Mouse (Mus musculus): ENCODE measurements around the gene Dtx1. TPM values are rescaled to one million over a fixed set of nuclear protein-coding genes. Genes with fewer than 3 reads are reported as not detected.

Dtx1 gene
- total and polyA plus RNA-seq, 3 experiments = 0.05 to 0.09 TPM; not detected in 1

DNA sequence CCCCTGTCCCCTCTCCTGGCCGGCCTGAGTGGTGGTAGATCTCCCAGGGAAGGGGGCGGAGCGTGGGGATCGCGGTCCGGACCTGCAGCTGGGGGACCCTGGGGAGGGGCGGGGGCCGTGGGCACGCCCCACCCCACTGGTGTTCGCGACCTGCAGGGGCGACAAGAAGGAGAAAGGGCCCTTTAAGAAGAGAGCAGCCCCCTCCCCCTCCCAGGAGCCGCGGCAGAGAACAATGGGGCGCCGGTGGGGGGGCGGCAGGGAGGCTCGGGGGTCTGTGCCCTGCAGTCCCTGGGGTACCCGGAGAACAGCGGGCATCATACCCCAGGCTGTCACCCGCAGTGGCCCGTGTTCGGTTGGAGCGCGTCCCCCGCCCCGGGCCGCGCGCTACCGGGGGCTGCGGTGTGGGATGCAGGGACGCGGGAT, 890 bp downstream of the Dtx1 start:
- ATAC-seq (ENCODE audit: extremely low read depth, insufficient number of reproducible peaks, low FRiP score, poor library complexity, severe bottlenecking) (no peak), DNase-seq (ENCODE audit: low spot score) (no peak)
- Histone ChIP-seq H3K4me3 (ENCODE audit: low read depth, low read length) (no peak overlapping the region), H3K9me3 (replicated peaks) (no peaks in the 10 kb centered on the region), H3K36me3 (replicated peaks) (no peaks in the 10 kb centered on the region), H3K27me3 (ENCODE audit: insufficient read depth, low read length) (peaks cover 67% of the 10 kb centered on the region), H3K4me1 (ENCODE audit: insufficient read depth, low read depth, low read length) (peaks cover 36% of the 10 kb centered on the region)
- TF ChIP-seq GATA1 (IDR thresholded peaks at IDR 0.05; ENCODE audit: borderline replicate concordance, low read length) (no peak), TAL1 (conservative IDR thresholded peaks at IDR 0.05; ENCODE audit: low read depth, low read length) (no peak), POLR2AphosphoS5 (IDR thresholded peaks at IDR 0.05; ENCODE audit: insufficient replicate concordance, low read depth, low read length) (no peak), CTCF (IDR thresholded peaks at IDR 0.05; ENCODE audit: low read depth, low read length) (no peak), GATA2 (IDR thresholded peaks at IDR 0.05; ENCODE audit: borderline replicate concordance, low read depth, low read length) (no peak)

DNA sequence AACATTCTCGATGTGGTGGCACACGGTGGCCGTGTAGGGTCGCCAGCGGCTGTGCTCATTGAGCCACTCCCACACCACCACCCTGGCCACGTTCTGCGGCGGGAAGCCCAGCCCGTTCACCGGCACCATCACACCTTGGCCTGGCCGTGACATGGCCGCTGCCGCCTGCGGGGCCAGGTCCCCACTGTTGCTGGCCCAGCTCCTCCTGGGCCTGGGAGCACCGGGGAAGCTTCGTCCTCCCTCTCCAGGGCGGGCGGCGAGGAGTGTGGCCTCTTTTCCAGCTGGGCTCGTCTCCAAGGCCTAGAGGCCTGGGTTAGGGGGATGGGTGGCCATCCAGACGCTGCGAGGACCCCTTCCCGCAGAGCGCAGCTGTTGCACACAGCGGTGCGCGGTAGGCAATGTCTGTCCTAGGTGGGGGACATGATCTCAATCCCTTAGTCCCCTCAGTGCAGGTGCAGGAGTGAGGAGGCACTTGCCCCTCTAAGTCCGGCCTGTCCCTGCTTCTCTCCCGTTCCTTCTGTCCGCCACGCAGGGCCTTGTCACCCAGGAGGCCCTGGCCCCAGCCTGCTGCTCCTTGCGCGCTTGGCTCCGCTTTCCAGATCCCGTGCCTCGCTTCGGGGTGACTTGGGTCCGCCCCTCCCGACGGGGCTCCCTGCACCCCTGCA, 1.4 kb downstream of the Dtx1 start:
- H3K4me1 ChIP-seq (ENCODE audit: insufficient read depth, low read depth, low read length) = peaks cover 32% of the 10 kb centered on the region
- no peak overlapping the region for H3K4me3 ChIP-seq (ENCODE audit: low read depth, low read length)
- H3K36me3 ChIP-seq (replicated peaks) = no peaks in the 10 kb centered on the region
- H3K27me3 ChIP-seq (ENCODE audit: insufficient read depth, low read length) = peaks cover 68% of the 10 kb centered on the region
- H3K9me3 ChIP-seq (replicated peaks) = no peaks in the 10 kb centered on the region
- ATAC-seq (ENCODE audit: extremely low read depth, insufficient number of reproducible peaks, low FRiP score, poor library complexity, severe bottlenecking) (no peak), DNase-seq (ENCODE audit: low spot score) (no peak)
- TF ChIP-seq CTCF (IDR thresholded peaks at IDR 0.05; ENCODE audit: low read depth, low read length) (no peak), GATA2 (IDR thresholded peaks at IDR 0.05; ENCODE audit: borderline replicate concordance, low read depth, low read length) (no peak), GATA1 (IDR thresholded peaks at IDR 0.05; ENCODE audit: borderline replicate concordance, low read length) (no peak), TAL1 (conservative IDR thresholded peaks at IDR 0.05; ENCODE audit: low read depth, low read length) (no peak), POLR2AphosphoS5 (IDR thresholded peaks at IDR 0.05; ENCODE audit: insufficient replicate concordance, low read depth, low read length) (no peak)

DNA sequence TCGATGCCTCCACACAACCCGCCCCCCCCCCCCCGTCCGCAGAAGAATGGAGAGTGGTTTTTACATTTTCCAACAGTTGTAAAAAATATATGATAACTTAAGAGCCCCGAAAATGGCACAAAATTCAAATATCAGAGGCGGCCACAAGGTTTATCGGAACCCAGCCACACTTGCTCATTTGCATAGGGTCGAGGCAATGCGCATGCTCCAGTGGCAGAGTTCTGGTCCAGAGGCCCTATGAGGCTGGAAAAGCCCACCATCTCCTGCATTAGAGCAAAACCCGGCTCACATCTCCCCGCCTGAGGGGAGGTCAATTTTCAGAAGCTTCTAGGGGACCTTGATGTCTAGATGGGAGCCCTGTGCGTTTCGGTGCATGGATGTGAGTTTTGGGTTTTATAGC, 4.8 kb downstream of the Dtx1 start:
- Histone ChIP-seq H3K36me3 (replicated peaks) (no peaks in the 10 kb centered on the region), H3K9me3 (replicated peaks) (no peaks in the 10 kb centered on the region), H3K27me3 (ENCODE audit: insufficient read depth, low read length) (peaks cover 79% of the 10 kb centered on the region), H3K4me3 (ENCODE audit: low read depth, low read length) (no peak overlapping the region), H3K4me1 (ENCODE audit: insufficient read depth, low read depth, low read length) (peaks cover 23% of the 10 kb centered on the region)
- no peak for ATAC-seq (ENCODE audit: extremely low read depth, insufficient number of reproducible peaks, low FRiP score, poor library complexity, severe bottlenecking)
- no peak for TF ChIP-seq TAL1 (conservative IDR thresholded peaks at IDR 0.05; ENCODE audit: low read depth, low read length)
- no peak for TF ChIP-seq GATA1 (IDR thresholded peaks at IDR 0.05; ENCODE audit: borderline replicate concordance, low read length)
- TF ChIP-seq POLR2AphosphoS5 (IDR thresholded peaks at IDR 0.05; ENCODE audit: insufficient replicate concordance, low read depth, low read length) = no peak
- TF ChIP-seq GATA2 (IDR thresholded peaks at IDR 0.05; ENCODE audit: borderline replicate concordance, low read depth, low read length) = no peak
- TF ChIP-seq CTCF (IDR thresholded peaks at IDR 0.05; ENCODE audit: low read depth, low read length) = no peak
- DNase-seq (ENCODE audit: low spot score) = no peak

DNA sequence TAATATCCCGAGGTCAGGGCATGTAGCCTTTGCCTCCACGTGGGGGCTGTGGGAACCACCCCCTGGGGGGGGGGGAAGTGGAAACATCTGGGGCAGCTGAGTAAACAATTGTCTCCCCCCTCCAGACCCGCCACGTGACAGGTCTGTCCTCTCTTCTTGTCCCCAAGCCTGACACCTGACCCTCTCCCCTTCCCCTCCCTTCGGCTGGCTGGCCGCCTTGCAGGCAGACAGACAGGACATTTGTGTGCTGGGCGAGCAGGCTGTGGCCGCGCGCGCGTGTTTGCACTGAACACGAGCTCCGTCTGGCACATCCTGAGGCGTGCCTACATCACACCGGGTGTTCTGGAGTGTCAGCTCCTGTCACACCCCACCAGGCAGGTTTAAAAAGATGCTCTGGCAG, 5.2 kb downstream of the Dtx1 start:
- TF ChIP-seq POLR2AphosphoS5 (IDR thresholded peaks at IDR 0.05; ENCODE audit: insufficient replicate concordance, low read depth, low read length) = no peak
- no peak overlapping the region for H3K4me3 ChIP-seq (ENCODE audit: low read depth, low read length)
- ATAC-seq (ENCODE audit: extremely low read depth, insufficient number of reproducible peaks, low FRiP score, poor library complexity, severe bottlenecking) (no peak), DNase-seq (ENCODE audit: low spot score) (no peak)
- no peaks in the 10 kb centered on the region for H3K9me3 ChIP-seq (replicated peaks)
- H3K36me3 ChIP-seq (replicated peaks) = no peaks in the 10 kb centered on the region
- peaks cover 74% of the 10 kb centered on the region for H3K27me3 ChIP-seq (ENCODE audit: insufficient read depth, low read length)
- peaks cover 21% of the 10 kb centered on the region for H3K4me1 ChIP-seq (ENCODE audit: insufficient read depth, low read depth, low read length)

DNA sequence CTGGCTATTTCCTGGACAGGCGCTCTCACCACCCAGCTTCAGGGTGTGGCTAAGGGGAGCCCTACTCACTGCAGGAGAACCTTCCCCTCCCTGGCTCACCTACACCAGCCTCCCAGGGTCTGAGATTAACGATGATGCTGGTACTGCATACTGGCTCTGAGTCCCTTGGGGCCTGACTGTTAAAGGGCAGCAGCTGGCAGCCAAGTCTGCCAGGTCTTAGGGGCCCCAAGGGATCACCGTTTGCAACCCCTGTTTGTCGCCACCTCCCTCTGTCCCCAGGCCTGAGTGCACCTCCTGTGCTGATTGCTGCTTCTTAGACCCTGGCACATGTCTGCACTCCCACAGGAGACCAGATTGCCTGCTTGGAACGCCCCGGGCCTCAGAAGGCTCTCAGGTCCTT, 7.3 kb downstream of the Dtx1 start:
- DNase-seq (ENCODE audit: low spot score) (no peak), ATAC-seq (ENCODE audit: extremely low read depth, insufficient number of reproducible peaks, low FRiP score, poor library complexity, severe bottlenecking) (no peak)
- Histone ChIP-seq H3K4me3 (ENCODE audit: low read depth, low read length) (no peak overlapping the region), H3K4me1 (ENCODE audit: insufficient read depth, low read depth, low read length) (peaks cover 20% of the 10 kb centered on the region), H3K36me3 (replicated peaks) (no peaks in the 10 kb centered on the region), H3K9me3 (replicated peaks) (no peaks in the 10 kb centered on the region), H3K27me3 (ENCODE audit: insufficient read depth, low read length) (peaks cover 76% of the 10 kb centered on the region)
- TF ChIP-seq CTCF (IDR thresholded peaks at IDR 0.05; ENCODE audit: low read depth, low read length) (no peak), GATA2 (IDR thresholded peaks at IDR 0.05; ENCODE audit: borderline replicate concordance, low read depth, low read length) (no peak), POLR2AphosphoS5 (IDR thresholded peaks at IDR 0.05; ENCODE audit: insufficient replicate concordance, low read depth, low read length) (no peak), GATA1 (IDR thresholded peaks at IDR 0.05; ENCODE audit: borderline replicate concordance, low read length) (no peak), TAL1 (conservative IDR thresholded peaks at IDR 0.05; ENCODE audit: low read depth, low read length) (no peak)

DNA sequence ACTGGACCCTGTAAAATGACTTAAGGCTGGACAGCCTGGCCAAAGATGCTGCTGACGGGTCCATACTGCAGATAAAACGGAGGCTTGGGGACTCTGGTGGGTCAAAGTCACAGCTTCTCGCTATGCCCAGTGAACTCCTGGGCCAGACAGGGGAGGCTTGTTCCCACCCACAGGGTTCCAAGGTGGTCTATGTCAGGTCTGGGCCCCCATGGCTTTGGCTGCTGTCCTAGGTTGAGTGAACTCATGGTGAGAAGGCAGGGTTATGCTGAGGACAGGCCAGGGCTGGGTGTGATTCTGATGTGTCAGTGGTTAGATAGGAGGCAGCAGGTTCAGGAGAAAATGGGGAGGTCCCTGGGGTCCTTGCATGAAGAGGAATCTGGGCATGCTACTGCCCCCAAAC, 8.1 kb downstream of the Dtx1 start:
- DNase-seq (ENCODE audit: low spot score) (no peak), ATAC-seq (ENCODE audit: extremely low read depth, insufficient number of reproducible peaks, low FRiP score, poor library complexity, severe bottlenecking) (no peak)
- TF ChIP-seq POLR2AphosphoS5 (IDR thresholded peaks at IDR 0.05; ENCODE audit: insufficient replicate concordance, low read depth, low read length) = no peak
- TF ChIP-seq TAL1 (conservative IDR thresholded peaks at IDR 0.05; ENCODE audit: low read depth, low read length) = no peak
- TF ChIP-seq CTCF (IDR thresholded peaks at IDR 0.05; ENCODE audit: low read depth, low read length) = no peak
- H3K4me1 ChIP-seq (ENCODE audit: insufficient read depth, low read depth, low read length) = peaks cover 20% of the 10 kb centered on the region
- H3K9me3 ChIP-seq (replicated peaks) = no peaks in the 10 kb centered on the region
- no peak overlapping the region for H3K4me3 ChIP-seq (ENCODE audit: low read depth, low read length)
- H3K27me3 ChIP-seq (ENCODE audit: insufficient read depth, low read length) = peaks cover 79% of the 10 kb centered on the region
- no peaks in the 10 kb centered on the region for H3K36me3 ChIP-seq (replicated peaks)
